Mouse (Mus musculus) kidney, embryonic 15.5 days (tissue): ENCODE measurements at regions not wholly inside any gene's neighbourhood (a gene's known extent, or its start where the extent isn't known, plus 50 kb on each side); places are given as distances from the start of the nearest gene placed in this dataset.
A peak's percentile ranks its signal among the peaks of the same experiment; 100 is the strongest.

Source experiments
- ATAC-seq: fragments of 200-750 bp; cut with Nextera tagmentation; replicated peaks from 2 replicates; pipeline ENCODE4 v1.8.0; 2017; ENCODE audit warnings: moderate TSS enrichment; ENCODE audit not compliant: low FRiP score
- H3K27ac ChIP-seq: fragments of 300-500 bp; sonication (generic); 2 replicates; pipeline ENCODE4 v1.5.1; 2015; ENCODE audit warnings: mild to moderate bottlenecking, inconsistent platforms
- H3K27me3 ChIP-seq: fragments of 300-500 bp; sonication (generic); 2 replicates; pipeline ENCODE4 v1.6.1; 2015; ENCODE audit warnings: inconsistent platforms
- H3K36me3 ChIP-seq: fragments of 300-500 bp; sonication (generic); 2 replicates; pipeline ENCODE4 v1.6.1; 2015; ENCODE audit warnings: inconsistent platforms
- H3K4me1 ChIP-seq: fragments of 300-500 bp; sonication (generic); 2 replicates; pipeline ENCODE4 v1.6.1; 2015; ENCODE audit warnings: inconsistent platforms
- H3K4me2 ChIP-seq: fragments of 300-500 bp; sonication (generic); 2 replicates; pipeline ENCODE4 v1.6.1; 2015; ENCODE audit warnings: moderate library complexity, mild to moderate bottlenecking, inconsistent platforms
- H3K4me3 ChIP-seq: fragments of 300-500 bp; sonication (generic); replicated peaks from 2 replicates; pipeline ENCODE4 v1.5.1; 2015; ENCODE audit warnings: mild to moderate bottlenecking, inconsistent platforms
- H3K9ac ChIP-seq: fragments of 300-500 bp; sonication (generic); 2 replicates; pipeline ENCODE4 v1.6.1; 2015; ENCODE audit warnings: mild to moderate bottlenecking, inconsistent platforms
- H3K9me3 ChIP-seq: fragments of 300-500 bp; sonication (generic); replicated peaks from 2 replicates; pipeline ENCODE4 v1.6.1; 2016; ENCODE audit warnings: inconsistent platforms
- WGBS: fragments of 180-500 bp; shearing (Covaris S2); methylation state at CpG from one replicate; pipeline ENCODE4 v1.1.7; 2015; ENCODE audit warnings: mixed read lengths; 5-methylcytosine and 5-hydroxymethylcytosine counted together

GRCm38 (mm10) chr14:114685133-114685532 is 406.9 kb upstream of the Gpc5 start:
- no peaks in the 10 kb centered on the region for H3K36me3 ChIP-seq
- H3K9ac ChIP-seq, result no peak overlapping the region
- no peaks in the 10 kb centered on the region for H3K27me3 ChIP-seq
- H3K4me3 ChIP-seq, result no peak overlapping the region
- H3K4me2 ChIP-seq, result no peak overlapping the region
- H3K9me3 ChIP-seq, result no peaks in the 10 kb centered on the region
- no peak overlapping the region for H3K27ac ChIP-seq
- no peaks in the 10 kb centered on the region for H3K4me1 ChIP-seq
- 64% methylated on average over 1 of the region's 1 CpGs for WGBS
- ATAC-seq, result no peak

- WGBS, result 56% methylated on average over 1 of the region's 1 CpGs
These were observed 397.1 kb upstream of the Gpc5 start for GRCm38 (mm10) chr14:114694930-114695329.

GRCm38 (mm10) chr14:114697543-114697942 is 394.5 kb upstream of the Gpc5 start:
- H3K36me3 ChIP-seq, result no peaks in the 10 kb centered on the region
- H3K4me1 ChIP-seq, result no peaks in the 10 kb centered on the region
- no peak overlapping the region for H3K9ac ChIP-seq
- H3K9me3 ChIP-seq, result no peaks in the 10 kb centered on the region
- 67% methylated on average over 4 of the region's 4 CpGs for WGBS
- no peaks in the 10 kb centered on the region for H3K27me3 ChIP-seq
- H3K27ac ChIP-seq, result no peak overlapping the region
- H3K4me3 ChIP-seq, result no peak overlapping the region
- no peak overlapping the region for H3K4me2 ChIP-seq
- ATAC-seq, result peak; percentile 79

More at GRCm38 (mm10) chr14:114694930-114695329, 397.1 kb upstream of the Gpc5 start:
- Histone ChIP-seq H3K9ac (no peak overlapping the region), H3K36me3 (no peaks in the 10 kb centered on the region), H3K27me3 (no peaks in the 10 kb centered on the region), H3K4me2 (no peak overlapping the region), H3K27ac (no peak overlapping the region), H3K4me3 (no peak overlapping the region), H3K9me3 (no peaks in the 10 kb centered on the region), H3K4me1 (no peaks in the 10 kb centered on the region)
- ATAC-seq, result no peak

- H3K4me3 ChIP-seq, result no peak overlapping the region
- WGBS, result 51% methylated on average over 1 of the region's 1 CpGs
- H3K4me2 ChIP-seq, result no peak overlapping the region
- no peak overlapping the region for H3K9ac ChIP-seq
- no peaks in the 10 kb centered on the region for H3K27me3 ChIP-seq
- ATAC-seq, result no peak
- H3K9me3 ChIP-seq, result no peaks in the 10 kb centered on the region
- H3K36me3 ChIP-seq, result no peaks in the 10 kb centered on the region
- no peaks in the 10 kb centered on the region for H3K4me1 ChIP-seq
- H3K27ac ChIP-seq, result no peak overlapping the region
These were observed 368.9 kb upstream of the Gpc5 start for GRCm38 (mm10) chr14:114723080-114723479.

- Histone ChIP-seq H3K9me3 (no peaks in the 10 kb centered on the region), H3K27me3 (no peaks in the 10 kb centered on the region), H3K4me2 (no peak overlapping the region), H3K4me1 (no peaks in the 10 kb centered on the region), H3K4me3 (no peak overlapping the region), H3K27ac (no peak overlapping the region), H3K9ac (no peak overlapping the region), H3K36me3 (no peaks in the 10 kb centered on the region)
- ATAC-seq, result no peak
- WGBS, result 81% methylated on average over 5 of the region's 5 CpGs
These were observed 324.7 kb upstream of the Gpc5 start for GRCm38 (mm10) chr14:114767323-114767722.

- H3K9me3 ChIP-seq, result no peaks in the 10 kb centered on the region
- no peaks in the 10 kb centered on the region for H3K36me3 ChIP-seq
- no peak overlapping the region for H3K27ac ChIP-seq
- 74% methylated on average over 2 of the region's 2 CpGs for WGBS
- no peaks in the 10 kb centered on the region for H3K4me1 ChIP-seq
- H3K4me3 ChIP-seq, result no peak overlapping the region
- H3K9ac ChIP-seq, result no peak overlapping the region
- ATAC-seq, result no peak
- H3K27me3 ChIP-seq, result no peaks in the 10 kb centered on the region
- no peak overlapping the region for H3K4me2 ChIP-seq
These were observed 315.3 kb upstream of the Gpc5 start for GRCm38 (mm10) chr14:114776723-114777122.

- Histone ChIP-seq H3K9ac (no peak overlapping the region), H3K4me3 (no peak overlapping the region), H3K36me3 (no peaks in the 10 kb centered on the region), H3K4me1 (no peaks in the 10 kb centered on the region), H3K9me3 (no peaks in the 10 kb centered on the region), H3K27ac (no peak overlapping the region), H3K4me2 (no peak overlapping the region), H3K27me3 (no peaks in the 10 kb centered on the region)
- 84% methylated on average over 3 of the region's 3 CpGs for WGBS
- no peak for ATAC-seq
These were observed 310.2 kb upstream of the Gpc5 start for GRCm38 (mm10) chr14:114781821-114782220.

- peak; percentile 49 for ATAC-seq
- H3K9me3 ChIP-seq, result no peaks in the 10 kb centered on the region
- peaks cover 3% of the 10 kb centered on the region; the same call in 1 of the 2 replicates for H3K27me3 ChIP-seq
- H3K36me3 ChIP-seq, result no peaks in the 10 kb centered on the region
- peak overlapping the region; percentile 42 for H3K4me2 ChIP-seq
- no peak overlapping the region for H3K27ac ChIP-seq
- H3K4me3 ChIP-seq, result no peak overlapping the region; the same call in 1 of the 2 replicates
- no peaks in the 10 kb centered on the region for H3K4me1 ChIP-seq
- no peak overlapping the region for H3K9ac ChIP-seq
- WGBS, result 28% methylated on average over 13 of the region's 13 CpGs
These were observed 300.8 kb upstream of the Gpc5 start for GRCm38 (mm10) chr14:114790946-114791830.

GRCm38 (mm10) chr14:114791831-114792224 is 300.2 kb upstream of the Gpc5 start:
- Histone ChIP-seq H3K4me1 (no peaks in the 10 kb centered on the region), H3K9me3 (no peaks in the 10 kb centered on the region), H3K4me2 (no peak overlapping the region), H3K27ac (no peak overlapping the region), H3K27me3 (peaks cover 3% of the 10 kb centered on the region; the same call in 1 of the 2 replicates), H3K9ac (no peak overlapping the region), H3K36me3 (no peaks in the 10 kb centered on the region), H3K4me3 (no peak overlapping the region)
- ATAC-seq, result no peak
- 58% methylated on average over 4 of the region's 4 CpGs for WGBS

- H3K9me3 ChIP-seq, result no peaks in the 10 kb centered on the region
- no peak overlapping the region for H3K4me3 ChIP-seq
- H3K27me3 ChIP-seq, result no peaks in the 10 kb centered on the region
- WGBS, result 67% methylated on average over 11 of the region's 11 CpGs
- no peak overlapping the region for H3K27ac ChIP-seq
- no peak overlapping the region for H3K4me2 ChIP-seq
- no peaks in the 10 kb centered on the region for H3K4me1 ChIP-seq
- H3K9ac ChIP-seq, result no peak overlapping the region
- no peaks in the 10 kb centered on the region for H3K36me3 ChIP-seq
- no peak for ATAC-seq
These were observed 287.4 kb upstream of the Gpc5 start for GRCm38 (mm10) chr14:114804643-114805042.

- no peaks in the 10 kb centered on the region for H3K27me3 ChIP-seq
- no peak overlapping the region for H3K4me3 ChIP-seq
- no peak for ATAC-seq
- no peak overlapping the region for H3K9ac ChIP-seq
- no peaks in the 10 kb centered on the region for H3K4me1 ChIP-seq
- H3K9me3 ChIP-seq, result no peaks in the 10 kb centered on the region
- H3K36me3 ChIP-seq, result no peaks in the 10 kb centered on the region
- no peak overlapping the region for H3K4me2 ChIP-seq
- WGBS, result 79% methylated on average over 2 of the region's 2 CpGs
- H3K27ac ChIP-seq, result no peak overlapping the region
These were observed 283.4 kb upstream of the Gpc5 start for GRCm38 (mm10) chr14:114808621-114809020.

GRCm38 (mm10) chr14:114820677-114821076 is 271.3 kb upstream of the Gpc5 start:
- 23% methylated on average over 1 of the region's 1 CpGs for WGBS
- Histone ChIP-seq H3K4me2 (no peak overlapping the region), H3K27ac (peak overlapping the region; percentile 51; the same call in 1 of the 2 replicates), H3K9me3 (no peaks in the 10 kb centered on the region), H3K4me1 (peaks cover 8% of the 10 kb centered on the region; the same call in 1 of the 2 replicates), H3K27me3 (no peaks in the 10 kb centered on the region), H3K36me3 (no peaks in the 10 kb centered on the region), H3K9ac (no peak overlapping the region), H3K4me3 (no peak overlapping the region)
- ATAC-seq, result no peak
